Mouse (Mus musculus) intestine, postnatal 0 days (tissue): Measurements from ENCODE around the gene Sipa1l1. TPM values are rescaled to one million over a fixed set of nuclear protein-coding genes. Genes with fewer than 3 reads are reported as not detected.
A peak's percentile ranks its signal among the peaks of the same experiment; 100 is the strongest.

Source experiments
- ATAC-seq: fragments of 200-750 bp; cut with Nextera tagmentation; 2 replicates; pipeline ENCODE4 v1.8.0; 2017; ENCODE audit warnings: mild to moderate bottlenecking, moderate TSS enrichment, moderate library complexity
- H3K27ac ChIP-seq: fragments of 300-500 bp; sonication (generic); 2 replicates; pipeline ENCODE4 v1.5.1; 2014; ENCODE audit warnings: mild to moderate bottlenecking, low read depth, low read length, moderate library complexity
- H3K27me3 ChIP-seq: fragments of 300-500 bp; sonication (generic); replicated peaks from 2 replicates; pipeline ENCODE4 v1.6.1; 2014; ENCODE audit warnings: low read length, mixed read lengths; ENCODE audit not compliant: control insufficient read depth, insufficient read depth
- H3K36me3 ChIP-seq: fragments of 300-500 bp; sonication (generic); 2 replicates; pipeline ENCODE4 v1.6.1; 2014; ENCODE audit warnings: mild to moderate bottlenecking, moderate library complexity; ENCODE audit not compliant: control insufficient read depth, insufficient read depth
- H3K4me1 ChIP-seq: fragments of 300-500 bp; sonication (generic); replicated peaks from 2 replicates; pipeline ENCODE4 v1.6.1; 2014; ENCODE audit warnings: antibody characterized with exemption, low read length, mixed read lengths; ENCODE audit not compliant: control insufficient read depth, insufficient read depth
- H3K4me2 ChIP-seq: fragments of 300-500 bp; sonication (generic); replicated peaks from 2 replicates; pipeline ENCODE4 v1.6.1; 2014; ENCODE audit warnings: low read depth, mild to moderate bottlenecking, moderate library complexity
- H3K4me3 ChIP-seq: fragments of 300-500 bp; sonication (generic); 2 replicates; pipeline ENCODE4 v1.5.1; 2014; ENCODE audit warnings: low read depth, low read length
- H3K9ac ChIP-seq: fragments of 300-500 bp; sonication (generic); 2 replicates; pipeline ENCODE4 v1.6.1; 2014; ENCODE audit warnings: mild to moderate bottlenecking, low read depth, low read length
- H3K9me3 ChIP-seq: fragments of 300-500 bp; sonication (generic); 2 replicates; pipeline ENCODE4 v1.6.1; 2016; ENCODE audit warnings: mixed run types; ENCODE audit not compliant: control insufficient read depth
- CTCF ChIP-seq: sonication (generic); IDR thresholded peaks from 2 replicates; pipeline ENCODE4 v1.5.1; 2016; ENCODE audit warnings: low read depth, mild to moderate bottlenecking, control low read depth, antibody characterized with exemption, moderate library complexity
- WGBS: fragments of 180-500 bp; shearing (Covaris S2); extraction: QIAGEN DNeasy Blood & Tissue Kit; methylation state at CpG from one replicate; pipeline ENCODE4 v1.1.7; 2014; 5-methylcytosine and 5-hydroxymethylcytosine counted together
- polyA plus RNA-seq: library from polyadenylated mRNA; unstranded; fragments of >200 nt; fragmentation: Nextera tagmentation; extraction: Ambion mirVana; gene quantifications from 2 replicates; pipeline ENCODE4 v1.2.1, GENCODE M21; 2015

Sipa1l1 gene
- polyA plus RNA-seq, 1 experiment from 2014 or later, result 10.2 TPM

DNA sequence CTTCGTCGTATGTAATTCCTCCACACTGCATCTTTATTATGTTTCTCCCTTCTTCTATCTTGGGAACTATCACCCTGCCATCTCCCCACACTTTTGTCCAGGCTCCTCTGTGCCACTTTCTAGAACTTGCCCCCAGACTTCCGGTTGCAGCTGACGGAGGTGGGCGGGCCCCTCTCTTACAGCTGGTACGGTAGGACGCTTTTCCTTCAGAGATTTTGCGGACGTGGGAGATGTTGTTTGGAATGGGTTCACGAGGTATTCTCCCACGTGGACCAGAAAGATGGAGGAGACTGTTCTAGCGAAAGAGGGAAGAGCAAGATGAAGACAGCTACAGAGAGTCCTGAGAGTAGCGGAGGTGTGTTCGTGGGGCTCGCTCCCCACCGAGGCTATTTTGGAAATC is 10.6 kb upstream of the Sipa1l1 start:
- Histone ChIP-seq H3K9me3 (no peaks in the 10 kb centered on the region), H3K4me1 (no peaks in the 10 kb centered on the region), H3K27me3 (no peaks in the 10 kb centered on the region), H3K4me3 (no peak overlapping the region), H3K27ac (no peak overlapping the region), H3K36me3 (no peaks in the 10 kb centered on the region), H3K4me2 (no peak overlapping the region), H3K9ac (no peak overlapping the region)
- WGBS, result 93% methylated on average over 16 of the region's 16 CpGs
- no peak for TF ChIP-seq CTCF
- no peak for ATAC-seq

DNA sequence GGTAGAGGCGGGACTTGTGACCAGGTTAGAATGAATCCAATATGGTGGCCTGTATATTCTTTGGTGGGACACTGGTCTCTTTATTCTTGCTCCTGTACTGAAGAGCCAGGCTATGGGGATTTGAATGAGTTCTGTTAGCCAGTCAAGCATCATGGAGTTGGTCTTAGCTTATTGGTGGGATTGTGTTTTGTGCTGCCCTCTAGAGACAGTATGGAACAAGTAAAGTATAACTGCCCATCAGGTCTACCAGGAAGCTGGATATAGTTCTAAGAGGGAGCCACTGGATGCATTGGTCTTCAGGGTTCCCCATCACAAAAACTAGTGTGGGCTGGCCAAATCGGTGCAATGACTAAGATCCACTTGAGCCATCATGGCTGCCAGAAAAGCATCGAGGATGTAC is 9.7 kb upstream of the Sipa1l1 start:
- no peak for ATAC-seq
- Histone ChIP-seq H3K27ac (no peak overlapping the region), H3K4me1 (no peaks in the 10 kb centered on the region), H3K4me2 (no peak overlapping the region), H3K27me3 (no peaks in the 10 kb centered on the region), H3K4me3 (no peak overlapping the region), H3K9ac (no peak overlapping the region), H3K36me3 (no peaks in the 10 kb centered on the region), H3K9me3 (no peaks in the 10 kb centered on the region)
- TF ChIP-seq CTCF, result peak; percentile 22; the same call in 1 of the 2 replicates
- WGBS, result 96% methylated on average over 3 of the region's 3 CpGs

DNA sequence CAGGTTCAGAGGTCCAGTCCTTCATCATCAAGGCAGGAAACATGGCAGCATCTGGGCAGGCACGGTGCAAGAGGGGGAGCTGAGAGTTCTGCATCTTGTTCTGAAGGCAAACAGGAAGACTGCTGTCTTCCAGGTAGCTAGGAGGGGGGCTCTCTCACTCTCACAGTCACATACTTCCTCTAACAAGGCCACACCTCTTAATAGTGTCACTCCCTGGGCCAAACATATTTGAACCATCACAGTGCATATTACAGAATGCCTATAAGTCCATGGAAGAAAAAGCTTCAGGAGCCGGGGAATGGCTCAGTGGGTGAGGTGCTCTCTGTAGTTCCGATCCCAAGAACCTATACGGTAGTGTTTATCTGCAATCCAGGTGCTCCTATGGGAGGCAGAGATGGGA is 3.5 kb upstream of the Sipa1l1 start:
- 43% methylated on average over 4 of the region's 4 CpGs for WGBS
- H3K4me2 ChIP-seq, result peak overlapping the region; percentile 54; the same call in 1 of the 2 replicates
- H3K27me3 ChIP-seq, result no peaks in the 10 kb centered on the region
- no peak for TF ChIP-seq CTCF
- H3K4me3 ChIP-seq, result no peak overlapping the region
- no peak overlapping the region for H3K27ac ChIP-seq
- H3K9ac ChIP-seq, result no peak overlapping the region
- H3K9me3 ChIP-seq, result no peaks in the 10 kb centered on the region
- ATAC-seq, result no peak
- no peaks in the 10 kb centered on the region for H3K4me1 ChIP-seq
- no peaks in the 10 kb centered on the region for H3K36me3 ChIP-seq

DNA sequence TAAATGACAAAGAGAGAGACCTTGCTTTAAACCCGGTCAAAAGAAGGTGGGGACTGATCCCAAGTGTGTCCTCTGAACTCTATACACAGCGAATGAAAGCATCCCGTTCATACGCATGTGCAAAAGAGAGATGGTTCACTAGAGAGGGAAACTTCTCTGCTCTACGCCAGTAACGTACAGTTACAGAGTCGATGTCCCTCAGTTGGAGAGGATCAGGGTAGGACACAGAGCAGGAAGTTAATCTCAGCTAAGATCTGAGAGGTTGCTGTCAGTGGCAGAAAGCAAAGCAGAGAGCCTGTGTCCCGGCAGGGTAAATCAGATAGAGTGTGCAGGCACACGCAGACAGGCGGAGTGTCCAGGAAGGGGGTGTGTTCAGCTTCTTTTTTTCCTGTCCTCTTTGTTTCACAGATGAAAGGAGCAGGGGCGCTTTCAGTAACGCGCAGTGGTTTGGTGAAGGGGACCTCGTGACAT is 3.0 kb upstream of the Sipa1l1 start:
- Histone ChIP-seq H3K4me3 (peak overlapping the region; percentile 18; the same call in 1 of the 2 replicates), H3K9me3 (no peaks in the 10 kb centered on the region), H3K9ac (no peak overlapping the region), H3K27me3 (no peaks in the 10 kb centered on the region), H3K27ac (no peak overlapping the region), H3K4me1 (no peaks in the 10 kb centered on the region), H3K4me2 (peak overlapping the region; percentile 54), H3K36me3 (no peaks in the 10 kb centered on the region)
- WGBS, result 24% methylated on average over 14 of the region's 14 CpGs
- no peak for TF ChIP-seq CTCF
- ATAC-seq, result no peak

DNA sequence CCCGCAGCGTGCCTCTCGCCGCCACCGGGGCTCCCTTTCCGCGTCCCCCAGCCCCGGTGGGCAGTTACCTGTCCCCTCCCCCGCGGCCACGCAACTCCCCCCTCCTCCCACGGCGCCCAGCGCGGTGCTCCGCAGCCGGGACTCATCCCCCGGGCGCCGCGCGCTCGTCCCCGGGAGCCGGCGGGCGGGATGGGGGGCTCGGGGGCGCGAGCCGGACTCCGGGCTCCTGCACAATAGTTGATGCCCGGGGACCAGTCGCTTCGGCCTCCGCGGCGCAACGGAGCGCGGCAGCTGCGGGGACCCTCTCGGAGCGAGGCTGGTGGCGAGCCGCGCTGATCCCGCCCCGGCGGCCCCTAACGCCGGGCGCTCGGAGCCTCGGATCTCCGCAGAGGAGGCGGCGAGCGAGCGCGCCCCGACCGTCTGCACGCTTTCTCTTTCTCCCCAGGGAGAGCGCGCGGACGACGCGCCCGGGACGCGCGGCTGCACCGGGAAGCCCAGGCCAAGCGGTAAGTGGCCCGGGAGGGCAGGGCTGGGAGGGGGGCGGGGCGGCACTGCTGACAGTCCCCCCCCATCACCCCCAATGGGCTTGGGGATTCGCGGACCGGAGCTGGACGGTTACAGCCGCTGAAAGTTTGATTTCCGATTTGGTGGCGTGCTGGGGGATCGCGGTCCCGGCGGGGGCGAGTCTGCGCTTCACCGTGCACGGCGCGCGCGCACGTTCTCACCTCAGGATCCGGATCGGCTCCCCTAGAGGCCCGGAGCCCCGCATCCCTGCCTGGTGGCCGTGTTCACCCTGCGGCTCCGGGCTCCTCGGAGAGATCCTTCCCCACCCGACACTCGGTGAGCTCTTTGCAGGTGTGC is 681 bp downstream of the Sipa1l1 start:
- Histone ChIP-seq H3K4me2 (peak overlapping the region; percentile 97), H3K4me3 (peak overlapping the region; percentile 90), H3K9ac (peak overlapping the region; percentile 88), H3K36me3 (no peaks in the 10 kb centered on the region), H3K4me1 (peaks cover 4% of the 10 kb centered on the region; the same call in 1 of the 2 replicates), H3K27me3 (no peaks in the 10 kb centered on the region), H3K27ac (peak overlapping the region; percentile 90), H3K9me3 (no peaks in the 10 kb centered on the region)
- WGBS, result under 1% methylated on average over 96 of the region's 109 CpGs
- TF ChIP-seq CTCF, result no peak
- ATAC-seq, result peak; percentile 70

DNA sequence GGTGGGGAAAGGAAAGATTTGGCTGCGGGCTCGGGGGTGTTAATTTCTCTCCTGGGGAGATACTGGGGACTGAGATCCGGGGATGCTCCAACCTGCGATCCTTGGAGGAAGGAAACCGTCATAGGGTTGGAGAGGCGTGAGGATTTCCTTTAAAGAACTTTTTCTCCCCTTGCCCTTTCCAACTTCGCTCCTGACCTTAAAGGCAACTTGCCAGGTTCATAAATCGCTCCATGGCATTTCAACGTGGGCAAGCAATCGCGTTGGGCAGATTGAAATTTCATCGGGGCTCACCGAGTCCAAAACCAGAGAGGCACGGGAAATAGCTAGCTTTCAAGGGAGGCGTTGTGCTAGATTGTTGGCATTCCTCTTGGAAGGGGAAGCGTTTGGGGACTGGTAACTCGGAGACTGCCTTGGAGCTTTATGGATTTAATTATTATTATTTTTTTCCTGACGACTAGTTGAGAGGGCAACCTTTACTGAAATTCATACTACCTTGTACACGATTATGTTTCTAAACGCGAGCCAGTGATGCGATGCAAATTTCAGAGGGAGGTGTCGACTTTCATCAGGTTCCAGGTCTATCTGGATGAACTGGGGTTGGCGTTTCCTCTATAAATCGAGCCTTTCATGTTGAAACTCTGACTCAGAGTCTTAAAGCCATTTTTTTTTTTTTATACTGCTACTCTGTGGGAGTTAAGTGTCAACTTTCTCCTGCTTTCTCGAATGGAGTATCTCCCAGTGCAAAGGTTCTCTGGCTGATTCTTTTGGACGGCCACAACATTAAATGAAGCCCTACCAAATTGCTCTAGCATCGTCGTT is 1.6 kb downstream of the Sipa1l1 start:
- Histone ChIP-seq H3K9ac (peak overlapping the region; percentile 88), H3K27ac (peak overlapping the region; percentile 90), H3K27me3 (no peaks in the 10 kb centered on the region), H3K4me1 (peaks cover 4% of the 10 kb centered on the region; the same call in 1 of the 2 replicates), H3K36me3 (no peaks in the 10 kb centered on the region), H3K9me3 (no peaks in the 10 kb centered on the region), H3K4me3 (peak overlapping the region; percentile 90), H3K4me2 (peak overlapping the region; percentile 97)
- 1% methylated on average over 29 of the region's 29 CpGs for WGBS
- ATAC-seq, result no peak
- TF ChIP-seq CTCF, result no peak
